Mouse (Mus musculus) ES-E14 (cell line): ENCODE data around the gene Olfr218.

Experiments
- HCFC1 ChIP-seq: IDR thresholded peaks from 2 replicates; pipeline ENCODE4 v1.6.1; 2012; ENCODE audit warnings: low read length, inconsistent platforms, borderline replicate concordance; ENCODE audit not compliant: insufficient read depth
- ZNF384 ChIP-seq: IDR thresholded peaks from 2 replicates; pipeline ENCODE4 v1.6.1; 2012; ENCODE audit warnings: low read depth, low read length, inconsistent platforms

DNA sequence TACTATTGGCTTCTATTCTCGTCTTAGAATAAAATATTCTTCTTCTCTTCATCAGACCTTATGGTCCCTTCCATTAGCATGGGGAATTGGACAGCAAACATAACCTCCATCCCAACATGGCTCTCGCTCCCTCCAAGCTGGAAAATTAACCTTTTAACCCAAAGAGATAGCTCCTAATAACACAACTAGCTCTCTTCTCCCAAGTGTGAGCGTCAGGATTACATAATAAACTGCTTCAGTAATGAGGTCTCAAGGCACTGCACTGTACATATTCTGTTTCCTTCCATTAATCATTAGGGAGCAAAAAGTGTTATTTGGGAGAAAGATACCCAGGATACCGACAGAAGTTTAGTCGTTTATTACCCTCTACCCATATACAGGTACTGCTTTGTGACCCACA lies 14.5 kb downstream of the Olfr218 start, which contains the start of gene Olfr1404:
- TF ChIP-seq HCFC1 (no peak), ZNF384 (no peak)
